Mouse (Mus musculus) heart, adult 8-10 months (tissue): ENCODE measurements at regions not wholly inside any gene's neighbourhood (a gene's known extent, or its start where the extent isn't known, plus 50 kb on each side); places are given as distances from the start of the nearest gene placed in this dataset.

Experiments used
- DNase-seq: peaks from one replicate; pipeline ENCODE4 v3.0.0; 2022; ENCODE audit warnings: low spot score

DNA sequence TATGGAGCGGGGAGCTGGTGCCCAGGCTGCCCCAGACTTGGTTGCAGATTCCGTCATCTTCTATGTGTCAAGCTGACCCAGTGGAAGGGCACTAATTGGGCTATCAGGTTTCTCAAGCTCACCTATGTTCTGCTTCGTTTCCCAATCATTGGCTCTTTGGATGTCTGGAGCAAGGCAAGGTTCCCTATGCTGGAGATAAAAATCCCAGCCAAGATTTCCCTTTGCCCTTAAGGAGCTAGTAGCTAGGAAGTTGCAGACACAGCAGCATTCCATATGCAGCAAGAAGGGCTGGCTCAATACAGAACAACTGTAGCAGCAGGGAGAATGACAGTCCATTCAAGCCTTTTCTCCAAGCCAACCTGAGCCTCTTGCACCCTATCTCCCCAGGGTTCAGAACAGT lies 159.2 kb upstream of the Zfp706 start:
- DNase-seq, result no peak

DNA sequence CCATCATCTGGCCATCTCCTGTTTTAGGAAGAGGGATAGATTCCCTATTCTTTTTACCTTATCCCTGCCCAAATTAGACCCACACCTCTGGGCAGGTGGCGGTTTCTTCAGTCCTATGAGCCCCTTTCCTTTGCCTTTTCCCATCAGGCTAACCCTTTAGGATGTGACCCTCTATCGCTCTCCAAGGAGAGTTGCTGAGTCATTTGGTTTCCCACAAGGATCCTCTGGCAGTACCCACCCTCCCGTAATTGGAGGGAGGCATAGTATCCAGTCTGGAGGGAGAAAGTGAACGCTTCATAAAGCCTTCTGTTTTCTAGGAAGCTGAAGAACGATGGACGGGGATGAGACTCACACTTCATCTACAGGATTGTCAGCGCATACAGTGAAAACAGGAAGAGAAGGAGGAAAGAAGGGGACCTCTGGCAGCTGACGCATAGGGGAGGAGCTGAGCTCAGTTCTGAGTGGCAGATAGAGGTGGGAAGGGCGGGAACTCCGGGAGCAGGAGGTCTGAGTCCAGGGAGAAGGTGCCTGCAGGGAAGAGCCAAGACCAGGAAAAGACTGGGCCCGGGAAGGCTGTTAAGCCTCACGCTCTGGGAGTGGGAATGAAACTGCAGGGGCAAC lies 158.4 kb upstream of the Zfp706 start:
- no peak for DNase-seq

DNA sequence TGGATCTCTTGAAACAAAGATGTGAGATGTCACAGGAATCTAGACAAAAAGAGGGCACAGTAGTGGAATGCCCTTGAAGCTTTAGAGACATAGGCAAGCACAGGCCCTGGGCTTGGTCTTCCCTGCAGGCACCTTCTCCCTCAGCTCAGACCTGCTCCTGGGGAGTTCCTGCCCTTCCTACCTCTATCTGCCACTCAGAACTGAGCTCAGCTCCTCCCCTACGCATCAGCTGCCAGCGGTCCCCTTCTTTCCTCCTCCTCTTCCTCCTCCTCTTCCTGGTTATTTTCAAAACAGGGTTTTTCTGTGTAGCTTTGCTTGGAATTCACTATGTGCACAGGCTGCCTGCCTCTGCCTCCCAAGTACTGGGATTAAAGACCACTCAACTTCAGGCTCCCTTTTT lies 157.6 kb upstream of the Zfp706 start:
- no peak for DNase-seq

DNA sequence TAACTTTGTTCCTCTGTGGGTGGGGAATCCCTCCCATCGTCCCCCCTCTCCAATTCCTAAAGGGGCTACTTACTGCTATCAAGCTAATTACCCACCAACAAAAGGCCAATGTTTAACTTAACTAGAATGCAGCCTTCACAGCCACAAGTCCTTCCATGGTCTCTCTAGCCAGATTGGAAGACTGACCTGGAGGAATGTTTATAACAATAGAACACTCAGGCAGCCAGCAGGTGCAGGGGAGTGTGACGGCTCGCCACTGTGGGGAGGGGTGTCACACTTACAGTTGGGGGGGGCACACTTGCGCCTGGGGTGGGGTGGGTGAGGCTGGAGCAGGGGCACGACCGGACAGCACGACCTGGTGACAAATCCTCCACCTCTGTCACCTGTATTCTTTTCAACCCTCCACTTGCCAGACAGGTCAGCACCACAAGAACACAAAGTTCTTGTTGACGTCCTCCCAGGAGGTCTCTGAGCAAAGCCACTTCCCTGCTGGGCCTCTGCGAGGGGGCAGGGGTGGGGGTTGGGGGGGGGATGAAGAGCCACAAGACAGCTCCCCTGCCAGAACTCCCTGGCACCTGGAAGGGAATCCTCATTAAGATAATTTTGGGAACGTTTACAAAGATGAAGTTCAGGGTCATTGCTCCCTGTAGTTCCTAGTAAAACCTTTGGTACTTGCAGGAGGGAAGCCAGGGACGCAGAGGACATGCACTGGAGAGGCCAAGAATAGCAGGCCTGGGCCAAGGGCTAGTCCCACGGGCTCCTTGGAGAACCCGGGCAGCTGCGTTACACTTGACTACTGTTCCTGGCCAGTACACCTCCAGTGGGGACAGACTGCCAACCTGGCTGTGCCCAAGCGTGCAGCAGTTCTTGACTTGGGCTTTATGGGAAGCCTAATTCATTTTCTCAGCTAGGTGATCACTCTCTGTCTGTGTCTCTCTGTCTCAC lies 156.9 kb upstream of the Zfp706 start:
- no peak for DNase-seq

DNA sequence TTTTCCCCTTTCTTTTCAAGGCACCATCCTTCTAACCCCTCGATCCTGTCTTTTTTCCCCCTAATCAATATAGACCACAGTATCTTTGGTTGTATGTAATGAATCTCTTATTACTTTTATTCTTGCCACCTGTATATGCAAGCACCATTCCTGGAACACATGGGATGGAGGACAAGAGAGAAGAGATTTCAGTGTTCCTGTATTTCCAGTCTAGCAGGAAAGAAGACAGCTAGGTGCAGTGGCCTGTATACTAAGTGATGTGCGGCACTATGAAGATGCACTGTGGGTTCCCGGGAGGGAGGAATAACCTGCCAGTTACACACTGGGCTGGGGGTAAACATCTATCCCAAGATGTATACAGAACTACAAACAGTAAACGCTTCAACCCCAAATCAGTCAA lies 152.4 kb upstream of the Zfp706 start:
- DNase-seq, result no peak

DNA sequence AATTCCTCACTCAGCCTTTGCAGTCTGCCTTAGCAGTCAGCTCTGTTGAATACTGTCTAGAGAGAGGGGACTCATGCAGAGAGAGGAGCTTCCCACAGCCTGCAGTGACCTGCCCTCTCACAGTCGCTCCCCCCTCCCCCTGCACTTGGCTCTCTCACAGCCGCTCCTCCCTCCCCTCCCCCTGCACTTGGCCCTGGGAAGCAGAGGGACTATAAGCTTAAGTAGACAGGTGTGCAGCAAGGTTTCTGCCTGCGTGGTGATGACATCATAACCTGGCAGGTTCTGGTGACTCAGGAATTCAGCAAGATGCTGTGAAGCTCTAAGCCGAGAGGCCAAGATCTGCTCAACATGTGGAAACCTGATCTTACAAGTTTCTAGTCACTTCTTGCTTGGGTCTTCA lies 151.8 kb upstream of the Zfp706 start:
- no peak for DNase-seq

DNA sequence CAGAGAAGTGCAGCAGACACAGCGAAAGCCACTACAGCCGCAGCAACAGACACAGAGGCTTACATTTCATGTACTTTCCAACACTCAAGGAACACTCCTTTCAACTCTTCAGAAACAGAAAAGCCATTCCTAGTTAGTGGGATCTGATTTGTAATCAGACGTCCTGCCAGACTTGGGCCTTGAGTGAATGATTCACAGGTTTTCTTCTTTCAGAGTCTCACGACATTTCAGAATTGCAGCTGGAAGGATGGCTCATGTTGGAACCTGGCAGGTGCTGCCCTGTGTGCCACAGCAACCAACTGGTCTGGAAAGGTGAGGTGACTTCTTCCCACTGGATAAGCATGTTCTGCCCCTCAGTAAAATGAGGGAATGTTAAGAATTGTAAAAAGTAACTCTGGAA lies 149.8 kb upstream of the Zfp706 start:
- no peak for DNase-seq

DNA sequence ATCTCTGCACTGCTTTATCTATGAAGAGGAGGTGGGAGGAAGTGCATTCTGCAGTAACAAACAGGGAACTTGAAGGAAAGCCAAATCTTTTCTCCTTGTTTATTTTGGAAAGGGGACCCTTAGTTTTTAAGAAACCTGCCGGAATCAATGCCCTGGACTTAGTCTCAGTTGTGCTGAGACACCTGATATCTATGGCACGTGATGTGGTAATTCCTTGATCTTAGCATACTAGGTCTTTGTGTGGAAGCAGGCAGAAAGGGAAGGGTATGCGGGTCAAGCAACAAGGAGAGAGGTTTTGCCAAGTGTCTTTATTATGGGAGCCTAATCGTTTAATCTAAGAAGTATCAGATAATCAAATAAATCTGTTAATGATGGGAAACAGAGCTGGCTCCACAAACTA lies 147.4 kb upstream of the Zfp706 start:
- DNase-seq, result no peak

DNA sequence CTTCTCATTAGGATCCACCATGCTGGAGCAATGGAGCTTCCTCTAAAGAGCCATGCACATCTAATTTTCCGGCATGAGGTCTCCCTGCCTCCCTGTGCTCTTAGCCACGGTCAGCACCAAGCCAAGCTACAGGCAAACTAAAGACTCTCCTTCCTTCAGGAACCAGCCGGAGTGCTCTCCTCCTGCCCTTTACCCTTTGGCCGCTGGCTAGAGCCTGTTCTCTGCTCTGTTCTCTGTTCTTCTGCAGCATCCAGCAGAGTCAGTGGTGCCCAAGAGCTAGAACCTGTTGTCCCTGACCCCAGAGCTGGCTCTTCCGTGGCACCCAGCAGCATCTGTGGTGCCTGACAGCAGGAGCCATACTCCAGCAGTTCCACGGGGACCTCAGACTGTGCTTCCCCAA lies 145.6 kb upstream of the Zfp706 start:
- DNase-seq, result no peak

DNA sequence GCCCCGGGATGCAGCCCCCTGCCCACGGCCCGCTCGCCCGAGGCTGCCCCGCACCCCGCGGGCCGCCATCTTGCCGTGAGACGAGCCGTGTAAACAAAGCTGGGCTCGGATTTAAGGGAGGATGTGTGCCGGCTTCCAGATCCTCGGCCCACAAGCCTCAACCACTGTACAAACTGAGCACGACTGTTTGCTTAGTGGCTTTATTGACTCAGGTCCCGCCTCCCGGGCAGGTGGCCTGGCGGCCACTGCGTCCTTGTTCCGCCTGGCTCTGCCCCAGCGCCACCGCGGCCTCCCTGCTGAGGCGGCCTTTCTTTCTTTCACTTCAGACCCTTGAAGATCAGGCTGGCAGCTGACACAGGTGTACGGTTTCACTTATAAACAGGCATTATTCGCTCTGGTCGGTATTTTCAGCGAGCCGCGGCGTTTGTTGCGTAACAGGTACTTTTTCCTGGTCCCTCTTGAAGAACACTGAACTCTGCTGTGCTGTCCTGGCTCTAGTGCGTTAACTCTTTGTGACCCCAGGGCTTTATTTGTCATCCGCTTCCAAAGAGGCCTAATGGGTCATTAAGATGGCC lies 128.1 kb upstream of the Zfp706 start:
- peak; percentile 33 for DNase-seq

DNA sequence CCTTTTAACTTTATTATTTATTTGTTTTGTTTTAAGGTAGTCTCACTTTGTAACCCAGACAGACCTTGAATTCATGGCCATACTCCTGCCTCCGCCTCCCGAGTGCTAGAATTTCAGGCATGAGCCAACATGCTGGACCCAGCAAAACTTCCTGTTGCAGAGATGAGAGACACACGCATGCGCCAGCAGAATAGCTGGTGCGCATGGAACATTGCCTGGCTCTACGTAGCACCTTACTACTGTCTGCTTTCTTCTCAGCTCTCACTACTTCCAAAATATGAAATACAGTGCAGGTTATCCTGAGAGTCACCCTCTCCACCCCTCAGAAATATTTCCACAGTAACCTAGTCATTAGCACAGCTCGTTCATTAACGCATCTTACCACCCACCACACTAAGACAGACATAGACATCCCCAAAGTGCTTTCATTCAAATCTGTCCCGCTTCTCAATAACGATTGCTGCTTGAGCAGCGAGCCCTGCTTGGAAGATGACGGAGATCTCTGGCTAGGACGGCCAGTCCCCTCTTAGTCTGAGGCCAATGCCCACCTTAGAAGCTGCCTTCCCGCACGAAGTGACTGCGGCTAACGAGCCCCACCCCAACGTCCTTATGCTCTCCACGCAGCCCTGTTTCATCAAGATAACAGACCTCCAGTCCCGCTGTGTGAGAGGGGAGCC lies 127.5 kb upstream of the Zfp706 start:
- DNase-seq, result no peak

DNA sequence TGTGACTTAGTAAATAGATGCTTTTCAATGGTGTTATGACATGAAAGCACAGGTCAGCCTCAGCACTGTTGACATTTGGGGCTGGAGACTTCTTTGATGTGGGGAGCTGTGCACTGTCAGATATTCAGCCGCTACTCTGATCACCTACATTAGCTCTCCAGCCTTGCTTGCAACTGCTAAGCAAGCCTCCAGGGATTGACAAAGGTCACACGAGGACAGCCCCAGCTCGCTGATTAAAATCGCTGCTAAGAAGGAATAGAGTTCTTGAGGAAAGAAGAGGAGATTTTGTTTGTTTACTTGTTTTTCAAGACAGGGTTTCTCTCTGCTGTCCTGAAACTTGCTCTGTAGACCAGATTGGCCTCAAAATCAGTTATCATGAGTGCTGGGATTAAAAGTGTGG lies 126.8 kb upstream of the Zfp706 start:
- no peak for DNase-seq

DNA sequence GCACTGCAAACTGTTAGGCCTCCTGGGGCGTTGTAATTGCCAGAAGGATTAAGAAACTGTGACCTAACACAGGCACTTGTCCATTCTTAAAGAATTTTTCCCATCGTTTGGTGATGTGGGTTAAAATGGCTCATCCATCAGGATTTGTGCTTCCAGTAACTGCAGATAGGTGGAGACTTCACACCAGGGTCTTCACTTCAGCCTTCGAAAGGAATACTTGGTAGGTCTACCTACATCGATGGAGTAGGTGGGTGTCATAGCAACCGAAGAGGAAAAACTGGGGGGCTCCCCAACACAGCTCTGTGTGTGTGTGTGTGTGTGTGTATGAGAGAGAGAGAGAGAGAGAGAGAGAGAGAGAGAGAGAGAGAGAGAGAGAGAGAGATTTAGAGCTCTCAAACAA lies 126.3 kb upstream of the Zfp706 start:
- no peak for DNase-seq

DNA sequence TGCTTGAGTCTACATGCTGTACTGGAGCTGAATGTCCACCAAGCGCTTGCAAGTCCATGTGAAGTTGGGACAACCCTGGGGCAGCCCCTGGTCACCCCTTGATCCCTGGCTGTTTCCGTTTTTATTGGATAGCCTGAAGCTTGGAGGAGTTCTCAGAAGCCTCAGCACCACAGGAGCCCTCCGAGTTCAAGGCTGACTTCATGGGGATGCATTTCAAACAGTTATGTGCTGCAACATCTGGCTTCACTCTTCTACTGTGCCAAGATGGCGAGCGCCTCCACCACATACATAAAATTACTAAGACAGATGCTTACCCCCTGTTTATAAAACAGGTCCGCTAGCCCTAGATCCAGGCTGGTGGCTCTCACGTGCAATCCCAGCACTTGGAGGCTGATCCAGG lies 120.1 kb upstream of the Zfp706 start:
- DNase-seq, result no peak

DNA sequence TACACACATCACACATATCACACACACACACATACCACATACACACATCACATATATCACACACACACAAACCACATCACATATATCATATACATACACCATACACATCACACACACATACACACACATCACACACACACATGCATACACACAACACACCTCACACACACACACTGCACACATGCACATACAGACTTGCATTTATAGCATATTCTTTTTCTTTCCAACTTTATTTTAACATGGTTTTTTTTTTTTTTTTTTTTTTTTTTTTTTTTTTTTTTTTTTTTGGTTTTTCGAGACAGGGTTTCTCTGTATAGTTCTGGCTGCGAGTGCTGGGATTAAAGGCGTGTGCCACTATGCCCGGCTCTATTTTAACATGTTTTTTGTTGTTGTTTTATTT lies 119.6 kb upstream of the Zfp706 start:
- no peak for DNase-seq

DNA sequence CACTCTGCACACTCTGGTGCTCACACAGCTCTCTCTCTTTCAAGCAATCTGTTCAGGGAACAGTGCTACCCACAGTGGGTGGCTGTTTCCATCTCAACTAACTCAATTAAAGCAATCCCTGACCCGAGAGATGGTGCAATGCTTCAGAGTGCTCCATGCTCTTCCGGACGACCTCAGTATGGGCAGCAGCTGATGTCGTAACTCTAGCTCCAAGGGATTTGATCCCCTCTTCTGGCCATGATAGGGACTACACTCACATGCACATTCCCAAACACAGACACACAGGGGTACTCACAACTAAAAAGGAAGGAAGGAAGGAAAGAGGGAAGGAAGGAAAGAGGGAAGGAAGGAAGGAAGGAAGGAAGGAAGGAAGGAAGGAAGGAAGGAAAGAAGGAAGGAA lies 118.2 kb upstream of the Zfp706 start:
- DNase-seq, result no peak

DNA sequence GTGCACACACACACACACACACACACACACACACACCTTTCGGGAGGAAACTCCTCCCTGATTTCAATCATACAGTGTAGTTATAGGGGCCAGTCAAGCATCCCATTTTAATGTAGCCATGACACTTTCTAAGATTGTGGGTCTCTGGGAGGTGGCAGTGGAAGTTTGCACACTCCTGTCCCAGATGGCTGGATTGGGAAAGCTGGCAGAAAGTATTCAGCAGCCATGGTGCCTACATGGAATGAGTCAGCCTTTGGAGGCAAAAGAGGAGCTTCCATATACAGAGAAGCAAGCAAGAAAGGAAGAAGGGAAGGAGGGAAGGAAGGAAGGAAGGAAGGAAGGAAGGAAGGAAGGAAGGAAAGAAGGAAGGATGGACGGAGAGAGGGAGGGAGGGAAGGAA lies 117.4 kb upstream of the Zfp706 start:
- DNase-seq, result no peak

DNA sequence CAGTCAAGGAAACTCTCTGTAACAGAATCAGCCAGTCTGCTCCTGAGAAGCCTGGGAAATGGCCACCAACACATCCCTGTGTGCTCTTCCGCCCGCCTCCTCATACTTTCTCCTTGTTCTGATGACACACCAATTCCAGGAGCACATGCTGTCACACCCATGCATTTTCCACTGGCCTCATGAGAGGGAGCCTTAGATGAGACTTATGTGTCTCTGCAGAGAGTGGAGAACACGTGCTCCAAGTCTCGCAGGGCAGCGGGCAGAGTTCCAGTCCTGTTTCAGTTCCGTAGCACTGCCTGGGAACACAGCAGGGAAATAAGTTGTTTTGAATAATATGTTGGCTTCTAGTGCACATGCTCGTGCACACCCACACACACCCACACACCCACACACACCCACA lies 116.7 kb upstream of the Zfp706 start:
- no peak for DNase-seq

DNA sequence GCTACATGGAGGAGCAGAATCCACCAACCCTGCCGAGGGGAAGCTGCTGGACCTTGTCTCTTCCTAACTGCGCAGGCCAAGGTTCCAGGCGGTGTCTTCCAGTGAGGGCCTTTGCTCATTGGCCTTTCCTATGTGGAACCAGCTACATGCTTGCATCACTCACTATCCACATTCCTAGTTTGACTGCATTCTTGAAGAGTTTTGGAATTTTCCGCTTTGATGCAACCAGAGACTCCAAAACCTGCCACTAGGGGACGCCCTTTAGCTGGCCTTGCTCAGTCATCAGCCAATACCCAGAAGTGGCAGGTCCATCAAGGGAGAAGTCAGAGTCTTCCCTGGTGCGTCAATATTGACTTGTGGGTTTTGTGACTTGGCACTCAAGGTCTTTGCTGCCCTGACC lies 112.8 kb upstream of the Zfp706 start:
- peak; percentile 71 for DNase-seq

DNA sequence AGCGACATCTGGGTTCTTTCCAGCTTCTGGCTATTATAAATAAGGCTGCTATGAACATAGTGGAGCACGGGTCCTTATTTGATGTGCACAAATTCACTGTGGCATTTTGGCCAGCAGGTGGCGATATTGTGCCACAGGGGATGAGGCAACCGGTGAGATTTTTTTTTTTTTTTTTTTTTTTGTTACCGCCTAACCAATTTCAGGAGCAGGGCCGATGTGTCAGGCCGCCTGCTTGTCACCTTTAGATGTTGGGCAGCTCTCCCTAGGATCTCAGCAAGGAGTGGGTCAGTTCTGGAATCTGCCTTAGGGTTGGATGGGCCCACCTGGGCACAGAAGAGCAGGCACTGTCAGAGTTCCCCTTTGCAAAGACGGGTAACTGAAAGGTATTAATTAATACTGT lies 106.5 kb upstream of the Zfp706 start:
- peak; percentile 39 for DNase-seq

DNA sequence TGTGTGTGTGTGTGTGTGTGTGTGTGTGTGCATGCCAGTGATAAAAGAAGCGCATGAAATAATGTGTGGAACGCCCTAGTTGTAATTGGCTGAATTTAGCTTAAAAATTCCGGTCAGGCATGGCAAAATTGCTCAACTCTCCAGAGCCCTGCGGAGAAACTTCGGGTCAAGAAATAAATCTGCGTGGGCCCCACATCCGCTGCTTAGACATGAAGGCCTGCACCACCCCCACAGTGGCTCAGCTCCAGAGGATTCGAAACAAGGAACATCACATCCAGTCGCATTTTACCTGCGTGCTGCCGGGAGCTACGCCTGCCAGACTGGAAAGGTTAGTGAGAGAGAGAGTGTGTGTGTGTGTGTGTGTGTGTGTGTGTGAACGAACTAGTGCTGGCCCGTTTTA lies 102.9 kb upstream of the Zfp706 start:
- DNase-seq, result no peak

DNA sequence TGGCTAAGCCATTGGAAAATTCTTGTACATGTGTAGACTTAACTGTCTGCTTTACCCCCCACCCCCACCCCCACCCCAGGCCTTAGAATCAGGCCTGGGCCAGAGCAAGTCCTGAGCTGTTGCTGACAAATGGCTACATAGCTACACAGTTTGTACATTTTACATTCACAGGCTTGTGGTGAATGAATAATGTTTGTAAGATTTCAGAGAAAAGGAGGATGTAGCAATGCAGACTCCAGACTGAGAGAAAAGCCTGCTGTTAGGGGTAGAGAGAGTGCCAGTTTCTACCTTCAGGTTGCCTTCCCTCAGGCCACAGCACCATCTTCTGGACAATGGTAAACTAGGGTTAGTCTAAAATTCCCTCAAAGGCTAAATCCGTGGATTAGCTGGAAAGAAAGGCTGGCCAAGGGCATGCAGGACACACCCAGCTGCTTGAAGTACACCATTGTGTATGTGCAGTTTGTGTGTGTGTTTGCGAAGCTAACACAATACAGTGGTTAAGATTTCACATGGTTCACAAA lies 94.5 kb upstream of the Zfp706 start:
- DNase-seq, result no peak
